Mouse (Mus musculus): Measurements from ENCODE around the gene Esrra. TPM values are rescaled to one million over a fixed set of nuclear protein-coding genes. Genes with fewer than 3 reads are reported as not detected.
A peak's percentile ranks its signal among the peaks of the same experiment; 100 is the strongest.

Esrra gene
- total and polyA plus RNA-seq, 3 experiments = 135 to 180 (median 156) TPM

- TF ChIP-seq CTCF (IDR thresholded peaks at IDR 0.05) (no peak), POLR2A (IDR thresholded peaks at IDR 0.05; ENCODE audit: insufficient read depth, low read depth, low read length) (no peak), EP300 (IDR thresholded peaks at IDR 0.05; ENCODE audit: insufficient read depth, low read depth, low read length) (no peak)
- Histone ChIP-seq H3K27ac (no peak overlapping the region), H3K27me3 (ENCODE audit: control insufficient read depth, insufficient read depth, low read length) (no peaks in the 10 kb centered on the region), H3K4me1 (ENCODE audit: control insufficient read depth, insufficient read depth, low read length) (peaks cover 7% of the 10 kb centered on the region), H3K36me3 (ENCODE audit: control insufficient read depth, insufficient read depth, low read length) (no peaks in the 10 kb centered on the region), H3K9ac (ENCODE audit: low read depth, low read length) (no peak overlapping the region), H3K4me3 (no peak overlapping the region), H3K79me2 (replicated peaks; ENCODE audit: control insufficient read depth, insufficient read depth, low read length) (no peaks in the 10 kb centered on the region)
- intact Hi-C loops (cut with DNase I) = no loop called here
- DNase-seq = no peak
- 70% methylated on average over 4 of the region's 4 CpGs for WGBS
These were observed 26.6 kb upstream of the Esrra start for GRCm38 (mm10) chr19:6948186-6948585.

GRCm38 (mm10) chr19:6947742-6948141, 26.1 kb upstream of the Esrra start:
- Histone ChIP-seq H3K36me3 (ENCODE audit: control insufficient read depth, insufficient read depth, low read length) (no peaks in the 10 kb centered on the region), H3K79me2 (replicated peaks; ENCODE audit: control insufficient read depth, insufficient read depth, low read length) (no peaks in the 10 kb centered on the region), H3K27me3 (ENCODE audit: control insufficient read depth, insufficient read depth, low read length) (no peaks in the 10 kb centered on the region), H3K9ac (ENCODE audit: low read depth, low read length) (no peak overlapping the region), H3K4me3 (no peak overlapping the region), H3K27ac (no peak overlapping the region), H3K4me1 (ENCODE audit: control insufficient read depth, insufficient read depth, low read length) (peaks cover 6% of the 10 kb centered on the region)
- no peak for TF ChIP-seq CTCF (IDR thresholded peaks at IDR 0.05)
- no peak for TF ChIP-seq POLR2A (IDR thresholded peaks at IDR 0.05; ENCODE audit: insufficient read depth, low read depth, low read length)
- no peak for TF ChIP-seq EP300 (IDR thresholded peaks at IDR 0.05; ENCODE audit: insufficient read depth, low read depth, low read length)
- intact Hi-C loops (cut with DNase I) = no loop called here
- DNase-seq = no peak
- WGBS = 64% methylated on average over 4 of the region's 4 CpGs

GRCm38 (mm10) chr19:6943709-6944108, 22.1 kb upstream of the Esrra start:
- Histone ChIP-seq H3K4me1 (ENCODE audit: control insufficient read depth, insufficient read depth, low read length) (peaks cover 3% of the 10 kb centered on the region), H3K27me3 (ENCODE audit: control insufficient read depth, insufficient read depth, low read length) (no peaks in the 10 kb centered on the region), H3K79me2 (replicated peaks; ENCODE audit: control insufficient read depth, insufficient read depth, low read length) (no peaks in the 10 kb centered on the region), H3K4me3 (no peak overlapping the region), H3K27ac (no peak overlapping the region), H3K36me3 (ENCODE audit: control insufficient read depth, insufficient read depth, low read length) (no peaks in the 10 kb centered on the region), H3K9ac (ENCODE audit: low read depth, low read length) (no peak overlapping the region)
- intact Hi-C loops (cut with DNase I) = loop anchor here (5.0 kb wide), 1 partner anchor 34 kb away; the partner anchor contains the start of gene Plcb3
- WGBS = 93% methylated on average over 6 of the region's 6 CpGs
- TF ChIP-seq CTCF (IDR thresholded peaks at IDR 0.05) (no peak), POLR2A (IDR thresholded peaks at IDR 0.05; ENCODE audit: insufficient read depth, low read depth, low read length) (no peak), EP300 (IDR thresholded peaks at IDR 0.05; ENCODE audit: insufficient read depth, low read depth, low read length) (no peak)
- DNase-seq = no peak

- H3K4me3 ChIP-seq = peak overlapping the region; percentile 80
- DNase-seq = no peak
- H3K79me2 ChIP-seq (replicated peaks; ENCODE audit: control insufficient read depth, insufficient read depth, low read length) = no peaks in the 10 kb centered on the region
- no peaks in the 10 kb centered on the region for H3K27me3 ChIP-seq (ENCODE audit: control insufficient read depth, insufficient read depth, low read length)
- peak overlapping the region; percentile 84 for H3K27ac ChIP-seq
- TF ChIP-seq EP300 (IDR thresholded peaks at IDR 0.05; ENCODE audit: insufficient read depth, low read depth, low read length) = no peak
- no peak for TF ChIP-seq CTCF (IDR thresholded peaks at IDR 0.05)
- no peak for TF ChIP-seq POLR2A (IDR thresholded peaks at IDR 0.05; ENCODE audit: insufficient read depth, low read depth, low read length)
- H3K9ac ChIP-seq (ENCODE audit: low read depth, low read length) = peak overlapping the region; percentile 65
- H3K4me1 ChIP-seq (ENCODE audit: control insufficient read depth, insufficient read depth, low read length) = peaks cover 3% of the 10 kb centered on the region
- WGBS = 25% methylated on average over 5 of the region's 5 CpGs
- H3K36me3 ChIP-seq (ENCODE audit: control insufficient read depth, insufficient read depth, low read length) = no peaks in the 10 kb centered on the region
- intact Hi-C loops (cut with DNase I) = loop anchor here (1.0 to 5.0 kb wide), 2 partner anchors 9 to 35 kb away; partner anchors contain the start of gene Plcb3
These were observed 21.2 kb upstream of the Esrra start for GRCm38 (mm10) chr19:6942764-6943163.

- H3K4me3 ChIP-seq = peak within 1 kb of the TSS; percentile 80
- intact Hi-C loops (cut with DNase I) = loop anchor here (1.0 to 5.0 kb wide), 2 partner anchors 9 to 35 kb away; partner anchors contain the start of gene Plcb3
- TF ChIP-seq POLR2A (IDR thresholded peaks at IDR 0.05; ENCODE audit: insufficient read depth, low read depth, low read length) (peak; percentile 88), EP300 (IDR thresholded peaks at IDR 0.05; ENCODE audit: insufficient read depth, low read depth, low read length) (no peak)
- H3K4me1 ChIP-seq (ENCODE audit: control insufficient read depth, insufficient read depth, low read length) = peaks cover 3% of the 10 kb centered on the region
- under 1% methylated on average over 27 of the region's 27 CpGs for WGBS
- peak within 1 kb of the TSS; percentile 84 for H3K27ac ChIP-seq
- no peaks in the 10 kb centered on the region for H3K79me2 ChIP-seq (replicated peaks; ENCODE audit: control insufficient read depth, insufficient read depth, low read length)
- no peaks in the 10 kb centered on the region for H3K27me3 ChIP-seq (ENCODE audit: control insufficient read depth, insufficient read depth, low read length)
- peak; percentile 95 to 98 for DNase-seq
- peak within 1 kb of the TSS; percentile 91 for H3K9ac ChIP-seq (ENCODE audit: low read depth, low read length)
- no peaks in the 10 kb centered on the region for H3K36me3 ChIP-seq (ENCODE audit: control insufficient read depth, insufficient read depth, low read length)
These were observed 20.7 kb upstream of the Esrra start, which contains the start of gene Gpr137 for GRCm38 (mm10) chr19:6942249-6942691. Gene Gpr137 (minus strand): TSS chr19:6942480.

DNA sequence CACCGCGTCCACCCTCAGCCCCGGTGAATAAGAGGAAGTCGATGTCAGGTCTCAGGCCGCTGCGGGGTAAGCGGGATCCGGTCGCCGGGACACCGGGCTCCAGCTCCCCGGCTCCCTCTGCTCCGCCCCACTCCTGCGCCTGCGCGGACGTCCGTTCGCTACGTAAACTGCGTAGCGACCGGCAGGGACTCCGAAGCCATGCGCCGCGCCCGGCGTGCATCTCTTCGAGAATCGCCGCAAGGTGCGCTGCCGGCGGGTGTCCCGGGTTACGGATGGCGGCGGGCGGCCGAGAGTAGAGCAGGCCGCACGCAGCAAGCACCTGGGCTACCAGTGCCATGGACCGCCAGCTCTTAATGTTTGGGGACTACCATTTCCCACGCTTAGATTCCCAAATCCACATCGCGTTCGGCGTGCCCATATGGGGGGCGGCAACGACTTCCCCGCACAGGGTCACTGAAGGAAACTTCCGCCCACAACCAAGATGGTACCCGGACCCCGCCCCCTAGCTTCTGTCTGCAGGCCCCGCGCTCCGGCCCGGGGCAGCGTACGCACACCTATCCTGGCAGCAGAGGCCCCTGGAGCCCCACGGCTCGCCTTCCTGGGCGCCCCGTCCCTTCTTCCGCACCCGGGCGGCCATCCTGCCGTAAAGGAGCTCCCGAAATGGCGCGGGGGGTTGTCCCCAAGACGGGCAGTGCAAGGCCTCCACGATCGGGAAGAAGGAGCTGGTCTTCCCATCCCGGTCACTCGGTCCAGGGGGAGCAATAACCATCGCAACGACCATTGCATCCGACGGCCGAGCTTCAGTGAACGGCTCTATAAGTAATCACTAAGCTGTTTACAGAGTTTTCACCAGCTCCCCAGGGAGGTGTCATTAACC, 20.0 kb upstream of the Esrra start, which contains the start of gene Bad:
Gene Bad (plus strand): TSS at position 490 of the 877 bp plus-strand sequence.
- WGBS = under 1% methylated on average over 83 of the region's 83 CpGs
- intact Hi-C loops (cut with DNase I) = loop anchor here (1.0 to 5.0 kb wide), 2 partner anchors 10 to 36 kb away; partner anchors contain the start of gene Plcb3
- Histone ChIP-seq H3K4me3 (peak within 1 kb of the TSS; percentile 80), H3K27ac (peak within 1 kb of the TSS; percentile 84), H3K4me1 (ENCODE audit: control insufficient read depth, insufficient read depth, low read length) (peaks cover 3% of the 10 kb centered on the region), H3K36me3 (ENCODE audit: control insufficient read depth, insufficient read depth, low read length) (no peaks in the 10 kb centered on the region), H3K27me3 (ENCODE audit: control insufficient read depth, insufficient read depth, low read length) (no peaks in the 10 kb centered on the region), H3K9ac (ENCODE audit: low read depth, low read length) (peak within 1 kb of the TSS; percentile 91), H3K79me2 (replicated peaks; ENCODE audit: control insufficient read depth, insufficient read depth, low read length) (no peaks in the 10 kb centered on the region)
- TF ChIP-seq POLR2A (IDR thresholded peaks at IDR 0.05; ENCODE audit: insufficient read depth, low read depth, low read length) (peak; percentile 77), EP300 (IDR thresholded peaks at IDR 0.05; ENCODE audit: insufficient read depth, low read depth, low read length) (peak; percentile 27; the same call in 1 of the 2 replicates), CTCF (IDR thresholded peaks at IDR 0.05) (peak; percentile 38)
- peak; percentile 94 to 98 for DNase-seq
